Mouse (Mus musculus) lung, embryonic 15.5 days (tissue): ENCODE data around the gene Tbx15. TPM values are rescaled to one million over a fixed set of nuclear protein-coding genes. Genes with fewer than 3 reads are reported as not detected.

Experiments used
- ATAC-seq: fragments of 200-750 bp; cut with Nextera tagmentation; 2 replicates; pipeline ENCODE4 v1.8.0; 2017; ENCODE audit warnings: moderate number of reproducible peaks, borderline replicate concordance; ENCODE audit not compliant: low FRiP score, low TSS enrichment; ENCODE audit errors: extremely low read depth
- H3K27ac ChIP-seq: fragments of 300-500 bp; sonication (generic); 2 replicates; pipeline ENCODE4 v1.5.1; 2015; ENCODE audit warnings: moderate library complexity, mild to moderate bottlenecking, inconsistent platforms
- H3K27me3 ChIP-seq: fragments of 300-500 bp; sonication (generic); 2 replicates; pipeline ENCODE4 v1.6.1; 2015; ENCODE audit warnings: inconsistent platforms
- H3K36me3 ChIP-seq: fragments of 300-500 bp; sonication (generic); 2 replicates; pipeline ENCODE4 v1.6.1; 2015; ENCODE audit warnings: inconsistent platforms
- H3K4me1 ChIP-seq: fragments of 300-500 bp; sonication (generic); 2 replicates; pipeline ENCODE4 v1.6.1; 2015; ENCODE audit warnings: inconsistent platforms
- H3K4me2 ChIP-seq: fragments of 300-500 bp; sonication (generic); 2 replicates; pipeline ENCODE4 v1.6.1; 2015; ENCODE audit warnings: inconsistent platforms, mild to moderate bottlenecking, moderate library complexity
- H3K4me3 ChIP-seq: fragments of 300-500 bp; sonication (generic); 2 replicates; pipeline ENCODE4 v1.5.1; 2015; ENCODE audit warnings: mild to moderate bottlenecking, inconsistent platforms
- H3K9ac ChIP-seq: fragments of 300-500 bp; sonication (generic); 2 replicates; pipeline ENCODE4 v1.6.1; 2015; ENCODE audit warnings: inconsistent platforms
- H3K9me3 ChIP-seq: fragments of 300-500 bp; sonication (generic); 2 replicates; pipeline ENCODE4 v1.6.1; 2016; ENCODE audit warnings: inconsistent platforms
- WGBS: fragments of 180-500 bp; shearing (Covaris S2); methylation state at CpG from one replicate; pipeline ENCODE4 v1.1.7; 2015; 5-methylcytosine and 5-hydroxymethylcytosine counted together
- polyA plus RNA-seq: library from polyadenylated mRNA; unstranded; fragments of >200 nt; fragmentation: Nextera tagmentation; extraction: Ambion mirVana; gene quantifications from 2 replicates; pipeline ENCODE4 v1.2.1, GENCODE M21; 2015

Gene Tbx15
- polyA plus RNA-seq, 1 experiment from 2014 or later: 0.04 TPM

DNA sequence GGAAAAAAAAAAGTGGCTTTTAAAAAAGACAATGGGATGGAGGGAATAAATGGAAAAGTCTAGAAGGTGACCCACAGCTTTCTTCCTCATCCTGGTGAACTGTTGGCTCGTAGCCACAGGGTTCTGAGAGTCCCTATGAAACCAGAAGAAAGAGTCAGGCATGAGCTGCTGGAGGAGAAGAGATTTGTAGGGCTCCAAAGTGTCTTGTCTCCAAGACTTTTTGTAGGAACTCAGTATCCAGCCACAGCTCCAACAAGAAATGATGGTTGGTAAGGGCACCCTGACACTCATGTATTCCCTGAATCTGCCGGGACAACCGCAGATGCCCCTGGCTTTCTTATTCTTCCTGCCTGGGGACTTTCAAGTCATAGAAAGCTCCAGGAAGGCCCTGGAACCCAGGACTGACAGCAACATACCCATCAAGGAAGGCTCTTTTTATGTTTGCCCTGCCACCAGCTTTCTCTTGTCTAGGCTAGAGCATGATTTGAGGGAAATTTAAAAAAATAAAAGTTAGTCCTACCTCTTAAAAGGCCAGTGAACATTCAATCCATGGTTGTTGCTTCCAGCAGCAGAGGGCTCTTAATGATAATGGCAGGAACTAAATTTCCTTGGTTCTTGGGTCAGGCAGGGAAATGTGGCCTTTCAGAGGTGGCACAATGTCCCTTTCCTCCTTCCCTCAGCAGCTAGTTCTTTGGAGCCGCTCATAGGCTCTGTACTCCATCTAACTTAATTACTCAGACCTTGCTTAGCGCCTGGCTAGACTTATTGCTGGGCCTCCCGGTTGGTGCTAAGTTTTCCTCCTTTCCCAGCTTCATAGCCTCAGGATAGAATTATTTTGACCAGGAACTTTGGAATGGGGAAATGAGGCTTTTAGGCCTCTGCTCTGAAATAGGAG lies 11.3 kb downstream of the Tbx15 start:
- no peak overlapping the region for H3K9ac ChIP-seq
- no peak for ATAC-seq
- H3K9me3 ChIP-seq: no peaks in the 10 kb centered on the region
- H3K27ac ChIP-seq: no peak overlapping the region
- peaks cover 17% of the 10 kb centered on the region for H3K4me1 ChIP-seq
- H3K4me3 ChIP-seq: no peak overlapping the region
- H3K36me3 ChIP-seq: no peaks in the 10 kb centered on the region
- no peak overlapping the region for H3K4me2 ChIP-seq
- 14% methylated on average over 6 of the region's 6 CpGs for WGBS
- peaks cover 99% of the 10 kb centered on the region for H3K27me3 ChIP-seq

DNA sequence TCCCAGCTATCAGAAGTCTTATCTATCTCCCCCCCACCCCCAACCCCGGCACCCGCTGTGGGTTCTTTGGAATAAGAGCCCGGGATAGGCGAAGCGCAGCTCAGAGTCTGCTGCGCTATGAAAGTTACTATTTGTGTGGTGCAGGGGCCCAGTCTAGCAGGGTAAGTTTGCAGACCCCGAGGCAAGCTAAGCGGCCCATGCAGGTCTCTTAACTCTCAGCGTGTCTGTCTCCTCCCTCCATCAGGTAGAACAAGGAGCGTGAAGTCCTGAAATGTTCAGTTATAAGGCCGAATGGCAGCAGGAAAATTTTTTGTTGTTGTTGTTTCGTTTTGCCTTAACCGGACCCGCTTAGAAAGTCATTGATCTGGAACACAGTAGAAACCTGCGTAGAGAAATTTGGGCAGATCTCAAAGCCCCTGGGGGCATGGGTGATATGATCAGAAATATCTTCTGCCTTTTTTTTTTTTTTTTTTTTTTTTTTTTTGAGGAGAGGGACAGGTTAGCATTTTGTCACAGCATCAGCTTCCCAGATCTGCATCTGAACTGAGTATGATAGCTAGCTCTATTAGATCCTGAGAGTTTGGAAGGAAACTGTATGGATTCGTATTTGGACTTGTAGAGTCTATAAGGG lies 12.4 kb downstream of the Tbx15 start:
- no peaks in the 10 kb centered on the region for H3K9me3 ChIP-seq
- H3K27ac ChIP-seq: no peak overlapping the region
- 2% methylated on average over 16 of the region's 16 CpGs for WGBS
- H3K9ac ChIP-seq: no peak overlapping the region
- peak overlapping the region; percentile 45 for H3K4me3 ChIP-seq
- peak overlapping the region; percentile 90 for H3K4me2 ChIP-seq
- peaks cover 17% of the 10 kb centered on the region for H3K4me1 ChIP-seq
- no peak for ATAC-seq
- H3K27me3 ChIP-seq: peaks cover 99% of the 10 kb centered on the region
- no peaks in the 10 kb centered on the region for H3K36me3 ChIP-seq

DNA sequence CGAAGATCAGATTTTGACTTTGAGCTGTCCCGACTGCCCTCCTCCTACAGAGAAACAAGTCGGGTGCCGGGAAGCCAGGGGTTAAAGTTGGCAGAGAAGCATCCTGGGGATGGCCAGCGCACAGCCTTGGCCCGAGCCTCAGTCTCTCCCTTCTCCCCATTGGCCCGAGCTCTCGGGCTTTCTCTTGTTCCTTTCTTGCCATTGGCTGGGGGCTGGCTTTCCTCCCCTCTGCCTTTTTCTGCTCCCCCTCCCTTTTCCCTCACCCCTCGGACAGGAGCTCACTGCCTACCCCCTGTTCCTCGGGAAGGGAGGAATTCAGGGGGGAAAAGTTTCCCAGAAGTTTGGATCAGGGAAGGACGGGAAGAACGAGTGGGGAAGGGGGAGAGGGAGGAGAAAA lies 12.9 kb downstream of the Tbx15 start:
- 1% methylated on average over 12 of the region's 12 CpGs for WGBS

DNA sequence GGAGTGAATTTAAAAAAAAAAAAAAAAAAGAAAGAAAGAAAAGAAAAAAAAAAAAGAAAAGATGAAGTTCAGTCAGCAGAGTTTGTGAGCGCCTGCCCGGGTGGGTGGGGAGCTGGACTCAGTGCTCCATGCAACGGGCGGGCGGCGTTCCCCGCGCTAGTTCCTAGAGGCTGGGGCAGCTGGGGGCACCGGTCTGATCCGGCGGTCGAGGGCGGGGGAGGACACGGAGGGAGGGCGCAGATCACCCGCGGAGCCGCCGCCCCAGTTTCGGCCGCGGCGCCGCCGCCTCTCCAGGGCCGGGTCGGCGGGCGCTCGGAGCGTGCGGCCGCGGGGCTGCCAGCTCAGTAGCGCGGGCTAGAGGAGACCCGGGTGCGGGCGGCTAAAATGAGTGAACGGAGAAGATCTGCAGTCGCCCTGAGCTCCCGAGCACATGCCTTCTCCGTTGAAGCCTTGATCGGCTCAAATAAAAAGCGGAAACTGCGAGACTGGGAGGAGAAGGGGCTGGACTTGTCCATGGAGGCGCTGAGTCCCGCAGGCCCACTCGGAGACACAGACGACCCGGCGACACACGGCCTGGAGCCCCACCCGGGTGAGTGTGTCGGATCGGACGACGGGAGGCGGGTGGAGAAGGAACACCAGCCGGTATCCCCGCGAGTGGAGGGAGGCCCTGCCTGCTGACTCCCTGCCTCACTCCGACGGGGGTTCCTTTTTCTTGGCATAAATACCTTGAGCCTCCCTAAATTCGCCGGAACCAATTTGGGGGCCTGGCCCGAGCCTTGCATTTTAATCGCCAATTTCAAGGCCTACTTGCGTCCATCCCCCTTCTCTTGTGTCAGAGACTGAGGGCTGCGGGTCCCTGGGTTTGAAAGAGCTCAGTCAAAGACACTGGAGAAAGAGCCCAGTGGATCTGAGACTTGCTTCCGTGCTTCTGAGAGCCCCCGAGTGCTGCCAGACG lies 13.6 kb downstream of the Tbx15 start:
- H3K4me3 ChIP-seq: peak overlapping the region; percentile 45
- no peak overlapping the region for H3K27ac ChIP-seq
- under 1% methylated on average over 73 of the region's 73 CpGs for WGBS
- H3K27me3 ChIP-seq: peaks cover 99% of the 10 kb centered on the region
- H3K4me2 ChIP-seq: peak overlapping the region; percentile 90
- peaks cover 14% of the 10 kb centered on the region for H3K4me1 ChIP-seq
- no peaks in the 10 kb centered on the region for H3K9me3 ChIP-seq
- H3K9ac ChIP-seq: peak overlapping the region; percentile 5; the same call in 1 of the 2 replicates
- peak; percentile 59 for ATAC-seq
- H3K36me3 ChIP-seq: no peaks in the 10 kb centered on the region

More for the DNA sequence above, 12.9 kb downstream of the Tbx15 start:
- Histone ChIP-seq H3K4me1 (peaks cover 17% of the 10 kb centered on the region), H3K4me3 (peak overlapping the region; percentile 45), H3K4me2 (peak overlapping the region; percentile 90), H3K27me3 (peaks cover 99% of the 10 kb centered on the region), H3K36me3 (no peaks in the 10 kb centered on the region), H3K27ac (no peak overlapping the region), H3K9me3 (no peaks in the 10 kb centered on the region), H3K9ac (no peak overlapping the region)
- ATAC-seq: peak; percentile 64

DNA sequence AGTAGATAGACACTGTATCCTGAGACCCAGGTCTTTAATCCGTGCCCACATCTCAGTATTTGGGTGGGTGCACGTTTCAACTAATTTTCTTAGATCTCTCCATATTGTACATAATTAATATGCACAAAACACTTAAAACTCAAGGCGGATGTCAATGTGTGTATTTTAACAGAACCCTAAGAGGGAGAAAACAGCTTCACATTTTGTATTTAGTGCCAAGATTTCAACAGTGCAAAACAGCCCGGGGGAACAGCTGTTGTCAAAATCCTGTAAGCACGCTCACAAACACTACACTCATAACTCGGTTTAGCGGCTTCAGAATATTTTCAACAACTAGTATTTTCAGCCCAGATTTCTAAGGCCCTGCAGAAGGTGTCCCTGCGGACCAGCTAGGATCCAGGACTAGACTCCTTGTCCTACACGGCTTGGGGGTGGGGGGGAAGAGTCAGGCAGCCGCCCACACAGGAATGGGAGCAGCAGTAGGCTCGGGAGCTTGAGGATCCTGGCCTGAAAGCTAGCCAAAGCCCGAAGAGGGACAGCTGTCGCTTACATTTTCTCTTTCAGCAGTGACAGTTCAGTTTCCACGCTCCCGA lies 14.5 kb downstream of the Tbx15 start:
- Histone ChIP-seq H3K36me3 (no peaks in the 10 kb centered on the region), H3K9me3 (no peaks in the 10 kb centered on the region), H3K4me1 (peaks cover 14% of the 10 kb centered on the region), H3K27ac (no peak overlapping the region), H3K4me3 (0 out of 2 replicates have a peak overlapping the region, but pooled peaks have one; percentile 45), H3K9ac (no peak overlapping the region), H3K4me2 (peak overlapping the region; percentile 90; the same call in 1 of the 2 replicates), H3K27me3 (peaks cover 99% of the 10 kb centered on the region)
- WGBS: 3% methylated on average over 15 of the region's 15 CpGs
- no peak for ATAC-seq

DNA sequence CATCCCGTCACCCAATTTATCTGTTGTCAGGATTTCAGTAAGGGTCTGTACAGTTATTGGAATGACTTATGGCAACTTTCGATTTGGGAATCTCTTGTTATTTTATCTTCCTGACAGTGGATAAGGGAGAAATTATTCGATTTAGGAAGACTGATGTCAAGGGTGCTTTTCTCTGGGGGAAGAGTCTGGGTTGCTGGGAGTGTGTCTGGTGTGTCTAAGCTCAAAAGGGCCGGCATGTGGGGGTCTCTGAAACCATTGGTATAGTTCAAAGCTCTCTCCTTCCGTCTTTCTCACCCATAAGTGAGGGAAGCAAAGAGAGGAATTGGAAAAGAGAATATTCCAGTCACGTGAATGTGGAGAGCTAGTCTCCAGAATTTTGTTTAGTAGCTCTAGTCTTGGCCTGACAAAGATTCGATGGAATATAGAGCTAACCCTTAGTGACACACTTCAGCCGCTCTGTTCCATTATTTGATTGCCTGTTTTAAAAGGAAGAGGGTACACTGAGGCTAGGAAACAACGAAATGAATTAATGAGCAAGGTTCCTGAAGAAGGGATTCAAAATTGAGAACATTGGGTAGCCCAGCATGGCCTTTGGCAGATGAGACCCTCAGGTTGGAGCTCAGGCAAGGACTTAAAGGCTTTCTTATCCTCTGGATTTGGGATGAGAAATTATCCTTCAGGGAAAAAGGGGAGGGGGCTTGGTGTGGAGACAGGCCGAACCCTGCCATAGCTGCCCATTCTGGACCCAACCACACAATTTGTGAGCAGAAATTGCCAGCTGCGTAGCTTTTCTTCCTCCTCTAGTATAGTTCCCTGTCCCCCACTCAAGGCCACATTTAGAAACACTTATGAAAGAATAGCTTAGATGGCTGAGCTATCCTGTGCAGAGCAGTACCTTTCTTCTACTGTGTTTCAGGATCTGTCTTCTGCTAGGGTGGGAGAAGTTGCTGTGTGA lies 15.5 kb downstream of the Tbx15 start:
- no peak for ATAC-seq
- no peaks in the 10 kb centered on the region for H3K9me3 ChIP-seq
- WGBS: 9% methylated on average over 11 of the region's 11 CpGs
- peaks cover 97% of the 10 kb centered on the region for H3K27me3 ChIP-seq
- H3K4me1 ChIP-seq: peaks cover 14% of the 10 kb centered on the region
- no peak overlapping the region for H3K4me2 ChIP-seq
- no peak overlapping the region for H3K9ac ChIP-seq
- H3K27ac ChIP-seq: no peak overlapping the region
- H3K4me3 ChIP-seq: no peak overlapping the region
- H3K36me3 ChIP-seq: no peaks in the 10 kb centered on the region

DNA sequence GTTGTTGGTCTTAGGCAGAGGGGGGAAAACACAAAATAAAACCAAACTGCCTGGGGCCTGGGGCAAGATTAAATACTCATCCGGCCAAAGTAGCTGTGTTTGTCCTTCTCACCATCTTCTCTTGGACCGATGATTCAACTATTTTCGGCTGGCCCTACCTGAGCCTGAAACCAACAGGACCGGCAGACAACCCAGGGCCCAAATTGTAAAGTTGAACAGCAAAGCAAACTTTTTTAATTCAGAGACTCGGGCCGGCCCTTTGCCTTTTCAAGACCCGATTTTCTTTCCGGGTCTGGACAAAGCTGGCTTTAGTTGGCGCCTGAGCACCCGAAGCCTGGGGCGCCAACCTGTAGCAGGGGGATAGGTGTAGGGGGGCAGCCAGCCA lies 16.2 kb downstream of the Tbx15 start:
- H3K27ac ChIP-seq: no peak overlapping the region
- WGBS: 3% methylated on average over 11 of the region's 11 CpGs
- H3K9me3 ChIP-seq: no peaks in the 10 kb centered on the region
- peaks cover 97% of the 10 kb centered on the region for H3K27me3 ChIP-seq
- peaks cover 14% of the 10 kb centered on the region for H3K4me1 ChIP-seq
- no peak overlapping the region for H3K9ac ChIP-seq
- H3K4me2 ChIP-seq: no peak overlapping the region
- no peak overlapping the region for H3K4me3 ChIP-seq
- no peaks in the 10 kb centered on the region for H3K36me3 ChIP-seq
- ATAC-seq: no peak

DNA sequence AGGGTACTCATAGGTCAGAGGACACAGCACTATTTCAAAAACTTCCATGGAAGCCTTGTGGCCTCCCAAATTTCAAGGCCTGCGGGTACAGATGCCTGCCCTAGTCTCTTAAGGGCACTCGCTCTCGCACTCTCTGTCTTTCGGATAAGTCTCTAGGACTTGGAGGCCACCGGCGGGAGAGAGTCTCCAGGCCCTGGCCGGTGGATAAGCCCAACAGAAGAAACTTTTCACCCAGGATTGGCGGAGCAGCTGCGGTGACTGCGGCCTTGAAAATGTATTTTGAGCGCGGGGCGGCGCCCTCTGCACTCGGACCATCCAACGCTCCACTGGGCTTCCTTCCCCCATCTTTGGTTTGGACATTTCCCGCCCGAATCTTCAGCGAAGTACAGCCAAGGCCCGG lies 16.6 kb downstream of the Tbx15 start:
- WGBS: 3% methylated on average over 20 of the region's 20 CpGs
- H3K36me3 ChIP-seq: no peaks in the 10 kb centered on the region
- no peaks in the 10 kb centered on the region for H3K9me3 ChIP-seq
- H3K4me1 ChIP-seq: peaks cover 14% of the 10 kb centered on the region
- no peak overlapping the region for H3K9ac ChIP-seq
- no peak overlapping the region for H3K27ac ChIP-seq
- peaks cover 97% of the 10 kb centered on the region for H3K27me3 ChIP-seq
- ATAC-seq: no peak
- no peak overlapping the region for H3K4me3 ChIP-seq
- no peak overlapping the region for H3K4me2 ChIP-seq

DNA sequence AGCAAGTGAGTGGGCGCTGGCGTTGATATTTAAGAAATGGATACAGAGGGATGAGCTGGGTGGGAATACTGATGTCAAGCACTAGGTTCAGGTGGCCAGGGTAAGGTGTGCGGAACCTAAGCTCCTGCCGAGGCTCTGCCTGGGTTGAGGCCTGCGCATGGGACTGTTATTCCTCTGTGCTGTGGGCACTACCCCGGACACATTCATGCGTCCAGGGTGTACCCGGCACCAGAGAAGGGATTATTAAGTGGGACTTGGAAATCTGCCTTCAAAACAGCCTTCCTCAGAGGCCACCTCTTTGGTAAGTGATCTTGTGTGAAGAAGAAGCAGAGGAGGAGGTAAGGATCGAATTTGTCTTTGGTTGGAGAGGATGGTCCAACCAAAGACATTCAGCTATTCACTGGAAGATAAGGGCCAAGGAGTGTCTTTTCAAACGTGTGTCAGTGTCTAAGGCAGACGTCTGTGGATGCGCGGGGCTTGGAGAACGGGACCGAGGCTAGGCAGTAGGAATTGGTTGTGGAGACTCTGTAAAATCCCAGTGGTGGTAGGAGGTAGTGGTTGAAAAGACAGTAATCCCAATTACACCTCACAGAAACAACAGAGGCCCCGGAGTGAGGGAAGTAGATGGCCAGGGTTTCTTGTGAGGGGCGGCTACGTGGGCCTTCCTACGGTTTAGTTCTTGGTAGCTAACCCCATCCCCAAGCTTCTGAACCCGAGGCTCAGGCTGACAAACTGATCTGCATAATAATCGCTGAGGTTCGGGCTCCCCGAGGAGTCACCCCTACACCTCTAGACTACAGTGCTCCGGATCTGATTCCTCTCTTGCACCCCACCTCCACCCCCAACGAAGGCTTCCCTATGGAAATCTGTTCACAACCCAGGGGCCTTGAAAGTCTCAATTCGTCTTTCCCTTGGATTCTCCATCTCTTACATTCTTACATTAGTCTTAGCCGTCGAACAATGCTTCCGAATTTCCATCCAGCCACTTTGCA lies 17.7 kb downstream of the Tbx15 start:
- Histone ChIP-seq H3K9ac (no peak overlapping the region), H3K27ac (no peak overlapping the region), H3K9me3 (no peaks in the 10 kb centered on the region), H3K4me1 (peaks cover 14% of the 10 kb centered on the region), H3K4me3 (no peak overlapping the region), H3K27me3 (peaks cover 97% of the 10 kb centered on the region), H3K4me2 (no peak overlapping the region), H3K36me3 (no peaks in the 10 kb centered on the region)
- 3% methylated on average over 29 of the region's 29 CpGs for WGBS
- ATAC-seq: no peak
